Mouse (Mus musculus) adrenal gland, postnatal 4 days (tissue): ENCODE measurements around the gene Ralbp1. TPM values are rescaled to one million over a fixed set of nuclear protein-coding genes. Genes with fewer than 3 reads are reported as not detected.

Experiments
- DNase-seq, 2 experiments: peaks; one replicate each; pipeline ENCODE4 v3.0.0; 2021 to 2022; ENCODE audit warnings: low spot score in 2 of 2, mixed read lengths in 2 of 2
- total RNA-seq, 2 experiments: library from RNA; stranded (reverse); gene quantifications; 2 replicates each; pipeline ENCODE4 v1.2.3; 2021

Ralbp1 gene
- total RNA-seq, 2 experiments from 2014 or later = 39.7 to 46.0 TPM

- no peak for DNase-seq
These were observed 83.6 kb downstream of the Ralbp1 start for GRCm38 (mm10) chr17:65802026-65802425.

GRCm38 (mm10) chr17:65800451-65800850, 85.1 kb downstream of the Ralbp1 start:
- DNase-seq = no peak

GRCm38 (mm10) chr17:65799353-65799752, 86.2 kb downstream of the Ralbp1 start:
- DNase-seq = no peak

- no peak for DNase-seq
These were observed 87.2 kb downstream of the Ralbp1 start for GRCm38 (mm10) chr17:65798446-65798845.

Other genes starting within 250 kb of the Ralbp1 start
- 10 to 100 TPM; 23.7 to 24.4 TPM for gene Txndc2, start 243.6 kb downstream of the Ralbp1 start, total RNA-seq
- 10 to 100 TPM; 43.3 to 46.2 TPM for gene Rab31, start 113.0 kb downstream of the Ralbp1 start, total RNA-seq
- 10 to 100 TPM; 77.6 to 84.9 TPM for gene Ppp4r1, start 103.2 kb downstream of the Ralbp1 start, total RNA-seq
- 100 to 1,000 TPM; 114 to 117 TPM for gene Twsg1, start 65.4 kb upstream of the Ralbp1 start, total RNA-seq
- 10 to 100 TPM; 25.8 to 31.0 TPM for gene Ankrd12, start 191.3 kb upstream of the Ralbp1 start, total RNA-seq
- gene Ndufv2, start 215.8 kb upstream of the Ralbp1 start, total RNA-seq = 100 to 1,000 TPM; 309 to 324 TPM
- gene Washc1, start 225.7 kb upstream of the Ralbp1 start, total RNA-seq = 10 to 100 TPM; 53.4 to 54.3 TPM
- 10 to 100 TPM; 15.6 to 15.7 TPM for gene Ddx11, start 237.7 kb upstream of the Ralbp1 start, total RNA-seq